Mouse (Mus musculus) small intestine, adult 2 months (tissue): ENCODE results near the gene Stk39. TPM values are rescaled to one million over a fixed set of nuclear protein-coding genes. Genes with fewer than 3 reads are reported as not detected.

Experiments
- H3K27ac ChIP-seq: fragments of 200-500 bp; 2 replicates; pipeline ENCODE4 v1.5.1; 2012; ENCODE audit warnings: low read depth, low read length, control low read depth, inconsistent platforms; ENCODE audit not compliant: insufficient read depth
- H3K27me3 ChIP-seq: fragments of 200-500 bp; 2 replicates; pipeline ENCODE4 v1.6.1; 2012; ENCODE audit warnings: mild to moderate bottlenecking, moderate library complexity, low read length, inconsistent platforms; ENCODE audit not compliant: control insufficient read depth, insufficient read depth
- H3K36me3 ChIP-seq: fragments of 200-500 bp; 2 replicates; pipeline ENCODE4 v1.6.1; 2012; ENCODE audit warnings: mild to moderate bottlenecking, low read length, control low read depth, inconsistent platforms; ENCODE audit not compliant: control insufficient read depth, insufficient read depth
- H3K4me1 ChIP-seq: fragments of 200-500 bp; 2 replicates; pipeline ENCODE4 v1.6.1; 2012; ENCODE audit warnings: low read length, inconsistent platforms, mixed read lengths; ENCODE audit not compliant: control insufficient read depth, insufficient read depth, insufficient read length
- H3K4me3 ChIP-seq: fragments of 200-500 bp; 2 replicates; pipeline ENCODE4 v1.5.1; 2012; ENCODE audit warnings: low read depth, mild to moderate bottlenecking, control low read depth, inconsistent platforms, low read length, moderate library complexity
- CTCF ChIP-seq: fragments of 200-500 bp; IDR thresholded peaks from 2 replicates; pipeline ENCODE4 v1.5.1; 2012; ENCODE audit warnings: low read depth, mild to moderate bottlenecking, control low read depth, inconsistent platforms, low read length, moderate library complexity, mixed read lengths; ENCODE audit not compliant: insufficient replicate concordance, insufficient read length; ENCODE audit errors: extremely low read depth
- POLR2A ChIP-seq: fragments of 200-500 bp; IDR thresholded peaks from 2 replicates; pipeline ENCODE4 v1.6.1; 2012; ENCODE audit warnings: low read depth, mild to moderate bottlenecking, control low read depth, inconsistent platforms, low read length, moderate library complexity
- WGBS: fragments of 180-500 bp; shearing (Covaris S2); methylation state at CpG from one replicate; pipeline ENCODE4 v1.1.7; 2018; 5-methylcytosine and 5-hydroxymethylcytosine counted together
- polyA plus RNA-seq: library from polyadenylated mRNA; depleted of rRNA; stranded (reverse); fragments of >200 nt; gene quantifications from 2 replicates; pipeline ENCODE4 v1.2.3, GENCODE M21; 2012

The Stk39 gene
- polyA plus RNA-seq, 1 experiment: 4.6 TPM

- H3K4me3 ChIP-seq: no peak overlapping the region
- no peaks in the 10 kb centered on the region for H3K27me3 ChIP-seq
- no peaks in the 10 kb centered on the region for H3K4me1 ChIP-seq
- no peak overlapping the region for H3K27ac ChIP-seq
- TF ChIP-seq CTCF (no peak), POLR2A (no peak)
- H3K36me3 ChIP-seq: peaks cover 4% of the 10 kb centered on the region
- WGBS: 85% methylated on average over 5 of the region's 5 CpGs
Observed at GRCm38 (mm10) chr2:68264826-68265225, 207.2 kb downstream of the Stk39 start.

- Histone ChIP-seq H3K27me3 (no peaks in the 10 kb centered on the region), H3K36me3 (peaks cover 4% of the 10 kb centered on the region), H3K27ac (no peak overlapping the region), H3K4me3 (no peak overlapping the region), H3K4me1 (no peaks in the 10 kb centered on the region)
- TF ChIP-seq POLR2A (no peak), CTCF (no peak)
- 93% methylated on average over 2 of the region's 2 CpGs for WGBS
Observed at GRCm38 (mm10) chr2:68260911-68261310, 211.2 kb downstream of the Stk39 start.

GRCm38 (mm10) chr2:68257571-68257970, 214.5 kb downstream of the Stk39 start:
- 84% methylated on average over 6 of the region's 6 CpGs for WGBS
- no peak overlapping the region for H3K4me3 ChIP-seq
- TF ChIP-seq CTCF: no peak
- no peak for TF ChIP-seq POLR2A
- H3K27me3 ChIP-seq: no peaks in the 10 kb centered on the region
- no peaks in the 10 kb centered on the region for H3K4me1 ChIP-seq
- no peak overlapping the region for H3K27ac ChIP-seq
- peaks cover 4% of the 10 kb centered on the region for H3K36me3 ChIP-seq

GRCm38 (mm10) chr2:68256472-68256871, 215.6 kb downstream of the Stk39 start:
- H3K36me3 ChIP-seq: peaks cover 2% of the 10 kb centered on the region; the same call in 1 of the 2 replicates
- H3K4me1 ChIP-seq: no peaks in the 10 kb centered on the region
- H3K4me3 ChIP-seq: no peak overlapping the region
- WGBS: 90% methylated on average over 8 of the region's 8 CpGs
- TF ChIP-seq POLR2A: no peak
- TF ChIP-seq CTCF: no peak
- no peak overlapping the region for H3K27ac ChIP-seq
- H3K27me3 ChIP-seq: no peaks in the 10 kb centered on the region

- 72% methylated on average over 4 of the region's 4 CpGs for WGBS
Observed at GRCm38 (mm10) chr2:68254756-68255155, 217.3 kb downstream of the Stk39 start.

GRCm38 (mm10) chr2:68253222-68253621, 218.8 kb downstream of the Stk39 start:
- WGBS: 93% methylated on average over 2 of the region's 2 CpGs
- peaks cover 4% of the 10 kb centered on the region for H3K36me3 ChIP-seq
- no peak overlapping the region for H3K27ac ChIP-seq
- no peaks in the 10 kb centered on the region for H3K27me3 ChIP-seq
- no peaks in the 10 kb centered on the region for H3K4me1 ChIP-seq
- TF ChIP-seq POLR2A (no peak), CTCF (no peak)
- H3K4me3 ChIP-seq: no peak overlapping the region

More at GRCm38 (mm10) chr2:68254756-68255155, 217.3 kb downstream of the Stk39 start:
- Histone ChIP-seq H3K36me3 (peaks cover 2% of the 10 kb centered on the region; the same call in 1 of the 2 replicates), H3K27me3 (no peaks in the 10 kb centered on the region), H3K4me3 (no peak overlapping the region), H3K4me1 (no peaks in the 10 kb centered on the region), H3K27ac (no peak overlapping the region)
- no peak for TF ChIP-seq CTCF
- TF ChIP-seq POLR2A: no peak

GRCm38 (mm10) chr2:68252048-68252758, 219.9 kb downstream of the Stk39 start:
- Histone ChIP-seq H3K36me3 (peaks cover 8% of the 10 kb centered on the region), H3K27me3 (no peaks in the 10 kb centered on the region), H3K4me1 (no peaks in the 10 kb centered on the region), H3K27ac (no peak overlapping the region), H3K4me3 (no peak overlapping the region)
- no peak for TF ChIP-seq POLR2A
- no peak for TF ChIP-seq CTCF
- 93% methylated on average over 6 of the region's 6 CpGs for WGBS
